Mouse (Mus musculus) heart, adult 8-10 months (tissue): ENCODE results near the gene Ncan. TPM values are rescaled to one million over a fixed set of nuclear protein-coding genes. Genes with fewer than 3 reads are reported as not detected.
A peak's percentile ranks its signal among the peaks of the same experiment; 100 is the strongest.

ENCODE experiments used
- DNase-seq: peaks from one replicate; pipeline ENCODE4 v3.0.0; 2022; ENCODE audit warnings: low spot score
- total RNA-seq, 4 experiments: library from RNA; stranded (reverse); gene quantifications; 2 replicates each; pipeline ENCODE4 v1.2.4; 2022

The Ncan gene
- total RNA-seq: under 1 TPM in 1 of 4 experiments, not detected in 3; 0.13 TPM

- DNase-seq: no peak
Observed at GRCm38 (mm10) chr8:70120667-70121066, at the start of gene Ncan. Ncan (minus strand) TSS chr8:70120873.

- no peak for DNase-seq
Observed at GRCm38 (mm10) chr8:70170116-70170515, 49.4 kb upstream of the Ncan start.

- peak; percentile 42 for DNase-seq
Observed at GRCm38 (mm10) chr8:70166504-70167110, 45.9 kb upstream of the Ncan start.

- DNase-seq: no peak
Observed at GRCm38 (mm10) chr8:70163316-70163715, 42.6 kb upstream of the Ncan start.

GRCm38 (mm10) chr8:70160015-70160414 is 39.3 kb upstream of the Ncan start:
- no peak for DNase-seq

GRCm38 (mm10) chr8:70159211-70159610 is 38.5 kb upstream of the Ncan start:
- no peak for DNase-seq

GRCm38 (mm10) chr8:70158069-70158853 is 37.6 kb upstream of the Ncan start:
- peak; percentile 33 for DNase-seq

GRCm38 (mm10) chr8:70157240-70157800 is 36.6 kb upstream of the Ncan start:
- no peak for DNase-seq

GRCm38 (mm10) chr8:70152537-70153257 is 32.0 kb upstream of the Ncan start:
- peak; percentile 41 for DNase-seq

- no peak for DNase-seq
Observed at GRCm38 (mm10) chr8:70150158-70150557, 29.5 kb upstream of the Ncan start.

GRCm38 (mm10) chr8:70147678-70148607 is 27.3 kb upstream of the Ncan start:
- DNase-seq: no peak

- no peak for DNase-seq
Observed at GRCm38 (mm10) chr8:70139981-70140380, 19.3 kb upstream of the Ncan start.

GRCm38 (mm10) chr8:70139026-70139857 is 18.6 kb upstream of the Ncan start, which contains the start of the genes Rfxank, Borcs8 and Mef2b:
Rfxank (minus strand) TSS chr8:70139154.
Borcs8 (plus strand) TSS chr8:70139499.
Mef2b (plus strand) TSS chr8:70139711.
- DNase-seq: peak; percentile 99

- no peak for DNase-seq
Observed at GRCm38 (mm10) chr8:70137890-70138289, 17.2 kb upstream of the Ncan start.

- DNase-seq: no peak
Observed at GRCm38 (mm10) chr8:70136591-70136990, 15.9 kb upstream of the Ncan start.

- no peak for DNase-seq
Observed at GRCm38 (mm10) chr8:70134931-70135330, 14.3 kb upstream of the Ncan start.

GRCm38 (mm10) chr8:70134086-70134485 is 13.4 kb upstream of the Ncan start:
- DNase-seq: no peak

GRCm38 (mm10) chr8:70131166-70131883 is 10.7 kb upstream of the Ncan start, which contains the start of gene Nr2c2ap:
Nr2c2ap (plus strand) TSS chr8:70131333.
- DNase-seq: peak; percentile 81

- DNase-seq: no peak
Observed at GRCm38 (mm10) chr8:70130066-70130465, 9.4 kb upstream of the Ncan start.
